ENCODE assay signal across 26 mouse cellular contexts in the genomic region with DNA sequence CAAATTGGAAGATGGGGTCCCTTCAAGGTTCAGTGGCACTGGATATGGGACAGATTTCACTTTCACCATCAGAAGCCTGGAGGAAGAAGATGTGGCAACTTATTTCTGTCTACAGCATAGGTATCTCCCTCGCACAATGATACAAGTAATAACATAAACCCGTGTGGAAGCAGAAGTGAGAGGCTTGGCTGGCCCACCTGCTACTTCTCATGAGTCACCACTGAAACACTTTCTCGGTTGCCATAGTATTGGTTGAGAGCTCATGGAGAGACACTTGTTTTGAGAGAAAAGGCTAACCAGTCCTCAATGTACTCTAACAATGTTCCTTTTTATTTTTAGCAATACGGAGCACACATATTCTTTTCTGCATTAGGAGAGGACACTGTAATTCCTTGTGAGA.
A peak's percentile ranks its signal among the peaks of the same experiment; 100 is the strongest.
DNase-seq lines count a peak whose midpoint lies in the region; ATAC-seq lines count a peak whose summit lies in the region.
"Had no signal": no experiment of that assay in that cellular context is flagged by ENCODE, and none has a peak within 500 bp of the region (broad histone marks: within the 10 kb centered on the region; RNA-seq: fewer than 3 reads in every experiment).

No protein-coding gene starts in this region.

- H3K27ac ChIP-seq in lung, embryonic 16.5 days (ENCODE audit: low read length) = no peak overlapping the region
- H3K27ac ChIP-seq: embryonic facial prominence, embryonic 13.5 days; forebrain, embryonic 12.5 days; heart, adult 2 months; heart, embryonic 13.5 days; kidney, embryonic 15.5 days had no signal

- H3K4me3 ChIP-seq in lung, embryonic 16.5 days (ENCODE audit: low read length) = no peak overlapping the region
- H3K4me3 ChIP-seq: embryonic facial prominence, embryonic 13.5 days; erythroblast, embryonic 14.5 days; forebrain, embryonic 12.5 days; heart, adult 2 months; heart, embryonic 13.5 days; kidney, embryonic 15.5 days had no signal

- ATAC-seq in lung, embryonic 16.5 days (ENCODE audit: low read depth) = peak; percentile 60; the same call in 1 of the 2 replicates
- ATAC-seq: intestine, postnatal 0 days had no signal

- H3K4me1 ChIP-seq in lung, embryonic 16.5 days (replicated peaks; ENCODE audit: control insufficient read depth, insufficient read depth, low read length) = no peaks in the 10 kb centered on the region
- H3K4me1 ChIP-seq: embryonic facial prominence, embryonic 13.5 days; forebrain, embryonic 12.5 days; heart, embryonic 13.5 days; kidney, embryonic 15.5 days had no signal

- H3K4me2 ChIP-seq in lung, embryonic 16.5 days (ENCODE audit: low read depth, low read length) = no peak overlapping the region
- H3K4me2 ChIP-seq: embryonic facial prominence, embryonic 13.5 days; forebrain, embryonic 12.5 days; heart, embryonic 13.5 days; kidney, embryonic 15.5 days had no signal

- H3K27me3 ChIP-seq in lung, embryonic 16.5 days (ENCODE audit: control insufficient read depth, insufficient read depth, low read depth, low read length) = no peaks in the 10 kb centered on the region
- H3K27me3 ChIP-seq: embryonic facial prominence, embryonic 13.5 days; forebrain, embryonic 12.5 days; heart, embryonic 13.5 days; kidney, embryonic 15.5 days had no signal

- 63% methylated on average over 4 of the region's 4 CpGs for WGBS in lung, embryonic 16.5 days

- H3K9me3 ChIP-seq in lung, embryonic 16.5 days (ENCODE audit: control insufficient read depth, low read length) = no peaks in the 10 kb centered on the region
- H3K9me3 ChIP-seq: embryonic facial prominence, embryonic 13.5 days; forebrain, embryonic 12.5 days; G1E; heart, embryonic 13.5 days; kidney, embryonic 15.5 days had no signal

- peak; percentile 13 to 18 for DNase-seq in frontal cortex, adult 2 months (ENCODE audit: extremely low spot score in 1 of 2, low spot score in 1 of 2)
- DNase-seq in frontal cortex, postnatal 14 days (ENCODE audit: low spot score in 2 of 2) = no peak
- no peak for DNase-seq in lung, postnatal 10 days
- DNase-seq in spleen, postnatal 36 days (ENCODE audit: low spot score in 2 of 2) = peak; percentile 7 to 8
- no peak for DNase-seq in spleen, adult 18-20 months
- no peak for DNase-seq in kidney, adult 8-10 months
- no peak for DNase-seq in adrenal gland, postnatal 4 days (ENCODE audit: low spot score in 2 of 2)
- DNase-seq: adrenal gland, adult 2 months; cerebellum, adult 8-10 months; cerebellum, postnatal 36 days; embryo, embryonic 11 days; gastrocnemius, postnatal 25 days; heart, adult 2 months; heart, postnatal 14 days; kidney, postnatal 36 days; lung, postnatal 4 days; midbrain, embryonic 14.5 days; thymus, adult 2 months had no signal

- H3K36me3 ChIP-seq in lung, embryonic 16.5 days (ENCODE audit: control insufficient read depth, insufficient read depth, low read length) = no peaks in the 10 kb centered on the region
- H3K36me3 ChIP-seq: embryonic facial prominence, embryonic 13.5 days; forebrain, embryonic 12.5 days; G1E; heart, embryonic 13.5 days; kidney, embryonic 15.5 days had no signal

- no peak overlapping the region for H3K9ac ChIP-seq in lung, embryonic 16.5 days (ENCODE audit: low read length)
- H3K9ac ChIP-seq: embryonic facial prominence, embryonic 13.5 days; forebrain, embryonic 12.5 days; heart, embryonic 13.5 days; kidney, embryonic 15.5 days had no signal

Comparison
In these comparisons a context has a peak if more than half of its experiments do, and no peak if none do; other contexts are left out.
1. DNase-seq: peak in frontal cortex, adult 2 months (2 of 2) and spleen, postnatal 36 days (2 of 2); none in frontal cortex, postnatal 14 days (0 of 2), lung, postnatal 10 days (single experiment), spleen, adult 18-20 months (0 of 2), kidney, adult 8-10 months (0 of 2) and adrenal gland, postnatal 4 days (0 of 2).